Mouse (Mus musculus): Measurements from ENCODE around the gene Lmntd1. TPM values are rescaled to one million over a fixed set of nuclear protein-coding genes. Genes with fewer than 3 reads are reported as not detected.

The Lmntd1 gene
- total RNA-seq, 2 experiments from 2014 or later, result 2.1 to 2.3 TPM

- peak; percentile 40 for DNase-seq (ENCODE audit: low spot score)
- intact Hi-C loops (cut with DNase I), result no loop called here
These were observed 168.2 kb downstream of the Lmntd1 start for GRCm38 (mm10) chr6:145445811-145446500.

- intact Hi-C loops (cut with DNase I), result no loop called here
- no peak for DNase-seq (ENCODE audit: low spot score)
These were observed 168.7 kb downstream of the Lmntd1 start for GRCm38 (mm10) chr6:145445380-145445779.

- intact Hi-C loops (cut with DNase I), result loop anchor here (5.0 kb wide), 1 partner anchor 380 kb away; no protein-coding TSS in a partner anchor
- no peak for DNase-seq (ENCODE audit: low spot score)
These were observed 171.3 kb downstream of the Lmntd1 start for GRCm38 (mm10) chr6:145442786-145443185.

- intact Hi-C loops (cut with DNase I), result loop anchor here (5.0 kb wide), 1 partner anchor 381 kb away; no protein-coding TSS in a partner anchor
- peak; percentile 10 for DNase-seq (ENCODE audit: low spot score)
These were observed 172.6 kb downstream of the Lmntd1 start for GRCm38 (mm10) chr6:145441416-145442110.

GRCm38 (mm10) chr6:145438851-145439250 lies 175.3 kb downstream of the Lmntd1 start:
- DNase-seq (ENCODE audit: low spot score), result no peak
- intact Hi-C loops (cut with DNase I), result no loop called here

GRCm38 (mm10) chr6:145435764-145436163 lies 178.4 kb downstream of the Lmntd1 start:
- intact Hi-C loops (cut with DNase I), result no loop called here
- no peak for DNase-seq (ENCODE audit: low spot score)

- no peak for DNase-seq (ENCODE audit: low spot score)
These were observed 179.0 kb downstream of the Lmntd1 start for GRCm38 (mm10) chr6:145435156-145435555.

GRCm38 (mm10) chr6:145433897-145434296 lies 180.2 kb downstream of the Lmntd1 start:
- DNase-seq (ENCODE audit: low spot score), result no peak
- intact Hi-C loops (cut with DNase I), result no loop called here

More at GRCm38 (mm10) chr6:145435156-145435555, 179.0 kb downstream of the Lmntd1 start:
- intact Hi-C loops (cut with DNase I), result no loop called here

GRCm38 (mm10) chr6:145432711-145433708 lies 181.1 kb downstream of the Lmntd1 start:
- no peak for DNase-seq (ENCODE audit: low spot score)

GRCm38 (mm10) chr6:145431747-145432146 lies 182.4 kb downstream of the Lmntd1 start:
- DNase-seq (ENCODE audit: low spot score), result no peak
- intact Hi-C loops (cut with DNase I), result no loop called here

More at GRCm38 (mm10) chr6:145432711-145433708, 181.1 kb downstream of the Lmntd1 start:
- intact Hi-C loops (cut with DNase I), result no loop called here

- intact Hi-C loops (cut with DNase I), result no loop called here
- DNase-seq (ENCODE audit: low spot score), result no peak
These were observed 186.7 kb downstream of the Lmntd1 start for GRCm38 (mm10) chr6:145427411-145427810.

GRCm38 (mm10) chr6:145426501-145426900 lies 187.6 kb downstream of the Lmntd1 start:
- intact Hi-C loops (cut with DNase I), result no loop called here

GRCm38 (mm10) chr6:145424156-145424555 lies 190.0 kb downstream of the Lmntd1 start:
- DNase-seq (ENCODE audit: low spot score), result no peak
- intact Hi-C loops (cut with DNase I), result no loop called here

More at GRCm38 (mm10) chr6:145426501-145426900, 187.6 kb downstream of the Lmntd1 start:
- no peak for DNase-seq (ENCODE audit: low spot score)

GRCm38 (mm10) chr6:145423484-145423883 lies 190.6 kb downstream of the Lmntd1 start:
- intact Hi-C loops (cut with DNase I), result no loop called here
- no peak for DNase-seq (ENCODE audit: low spot score)

GRCm38 (mm10) chr6:145421666-145422065 lies 192.5 kb downstream of the Lmntd1 start:
- intact Hi-C loops (cut with DNase I), result no loop called here
- no peak for DNase-seq (ENCODE audit: low spot score)

GRCm38 (mm10) chr6:145420407-145420806 lies 193.7 kb downstream of the Lmntd1 start:
- intact Hi-C loops (cut with DNase I), result no loop called here
- DNase-seq (ENCODE audit: low spot score), result no peak

- intact Hi-C loops (cut with DNase I), result no loop called here
These were observed 195.3 kb downstream of the Lmntd1 start for GRCm38 (mm10) chr6:145418856-145419255.

GRCm38 (mm10) chr6:145417720-145418440 lies 196.2 kb downstream of the Lmntd1 start:
- DNase-seq (ENCODE audit: low spot score), result no peak
- intact Hi-C loops (cut with DNase I), result loop anchor here (2.0 kb wide), 2 partner anchors 375 to 407 kb away; no protein-coding TSS in a partner anchor

More at GRCm38 (mm10) chr6:145418856-145419255, 195.3 kb downstream of the Lmntd1 start:
- no peak for DNase-seq (ENCODE audit: low spot score)
